In the genomic region with DNA sequence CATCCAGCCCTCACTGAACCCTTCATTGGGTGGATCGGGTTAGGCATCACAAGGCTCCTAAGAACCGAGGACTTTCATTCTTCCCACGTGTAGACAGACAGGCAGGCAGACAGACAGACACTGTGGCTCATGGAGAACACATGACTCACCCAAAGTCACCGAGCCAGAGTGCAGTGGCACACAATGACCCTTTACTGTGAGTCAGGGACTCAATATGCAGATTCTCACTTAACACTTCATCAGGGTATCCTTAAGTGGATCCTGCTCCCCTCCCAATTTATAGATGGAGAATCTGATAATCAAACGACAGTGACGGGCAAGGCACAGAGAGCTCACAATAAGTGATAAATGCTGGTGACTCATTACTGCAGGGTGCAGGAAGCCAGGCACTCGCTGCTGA, we compare ENCODE assay signal across 26 mouse cellular contexts. TPM values are rescaled to one million over a fixed set of nuclear protein-coding genes. Genes with fewer than 3 reads are reported as not detected.
A peak's percentile ranks its signal among the peaks of the same experiment; 100 is the strongest.
DNase-seq lines count a peak whose midpoint lies in the region; ATAC-seq and TF ChIP-seq lines count a peak whose summit lies in the region.
"Had no signal": no experiment of that assay in that cellular context is flagged by ENCODE, and none has a peak within 500 bp of the region (broad histone marks: within the 10 kb centered on the region; RNA-seq: fewer than 3 reads in every experiment).

No protein-coding gene starts in this region.

- TF ChIP-seq POLR2A in bone marrow macrophage, adult 2 months (IDR thresholded peaks at IDR 0.05; ENCODE audit: borderline replicate concordance, low read depth, low read length) = no peak

- H3K27me3 ChIP-seq in lung, postnatal 0 days (replicated peaks; ENCODE audit: insufficient read depth, low read length) = peaks cover 13% of the 10 kb centered on the region
- peaks cover 4% of the 10 kb centered on the region; the same call in 1 of the 2 replicates for H3K27me3 ChIP-seq in E14TG2a.4 (ENCODE audit: insufficient read depth, low read length)
- peaks cover 67% of the 10 kb centered on the region for H3K27me3 ChIP-seq in heart, embryonic 12.5 days (replicated peaks)

- no peaks in the 10 kb centered on the region; the same call in 1 of the 2 replicates for H3K4me1 ChIP-seq in lung, postnatal 0 days (ENCODE audit: insufficient read depth, low read depth, low read length)
- peaks cover 89% of the 10 kb centered on the region for H3K4me1 ChIP-seq in E14TG2a.4 (replicated peaks; ENCODE audit: low read depth, low read length)
- peaks cover 13% of the 10 kb centered on the region for H3K4me1 ChIP-seq in bone marrow macrophage, adult 2 months (ENCODE audit: control insufficient read depth, insufficient read depth, low read length)
- peaks cover 17% of the 10 kb centered on the region for H3K4me1 ChIP-seq in heart, embryonic 12.5 days (replicated peaks)

- WGBS in lung, postnatal 0 days = 35% methylated on average over 7 of the region's 7 CpGs
- 31% methylated on average over 7 of the region's 7 CpGs for WGBS in heart, embryonic 12.5 days

- no peaks in the 10 kb centered on the region for H3K36me3 ChIP-seq in lung, postnatal 0 days (ENCODE audit: insufficient read depth, low read length)
- peaks cover 52% of the 10 kb centered on the region for H3K36me3 ChIP-seq in E14TG2a.4 (ENCODE audit: insufficient read depth, low read length)
- H3K36me3 ChIP-seq in heart, embryonic 12.5 days = no peaks in the 10 kb centered on the region
- H3K36me3 ChIP-seq: hindbrain, embryonic 12.5 days; limb, embryonic 12.5 days; liver, embryonic 13.5 days; midbrain, embryonic 13.5 days; neural tube, embryonic 13.5 days had no signal

- no peak overlapping the region for H3K4me2 ChIP-seq in lung, postnatal 0 days (replicated peaks; ENCODE audit: low read depth, low read length)
- H3K4me2 ChIP-seq in heart, embryonic 12.5 days = no peak overlapping the region
- H3K4me2 ChIP-seq: hindbrain, embryonic 12.5 days; limb, embryonic 12.5 days; liver, embryonic 13.5 days; lung, embryonic 14.5 days; midbrain, embryonic 13.5 days; neural tube, embryonic 13.5 days had no signal

- no peak for TF ChIP-seq CTCF in lung, postnatal 0 days (IDR thresholded peaks at IDR 0.05)
- TF ChIP-seq CTCF in E14TG2a.4 (conservative IDR thresholded peaks at IDR 0.05; ENCODE audit: low read length) = no peak
- TF ChIP-seq CTCF in bone marrow macrophage, adult 2 months (IDR thresholded peaks at IDR 0.05; ENCODE audit: low read depth, low read length) = no peak

- no peak overlapping the region for H3K9ac ChIP-seq in lung, postnatal 0 days (replicated peaks; ENCODE audit: low read depth)
- H3K9ac ChIP-seq in heart, embryonic 12.5 days = no peak overlapping the region
- H3K9ac ChIP-seq: hindbrain, embryonic 12.5 days; limb, embryonic 12.5 days; liver, embryonic 13.5 days; lung, embryonic 14.5 days; midbrain, embryonic 13.5 days; neural tube, embryonic 13.5 days had no signal

- TF ChIP-seq EP300 in lung, postnatal 0 days (IDR thresholded peaks at IDR 0.05) = no peak

- DNase-seq in lung, postnatal 0 days (ENCODE audit: low spot score) = peak; percentile 33
- DNase-seq in lung, postnatal 36 days = no peak
- no peak for DNase-seq in left cerebral cortex, postnatal 25 days (ENCODE audit: low spot score in 2 of 2)
- DNase-seq: cerebellum, adult 8-10 months; gastrocnemius, postnatal 36 days; heart, postnatal 14 days; kidney, adult 9 months; kidney, postnatal 4 days; layer of hippocampus, adult 9-11 months; liver, embryonic 13.5 days; lung, embryonic 14.5 days; spleen, adult 18-20 months; thymus, postnatal 25 days had no signal

- no peaks in the 10 kb centered on the region for H3K9me3 ChIP-seq in lung, postnatal 0 days (ENCODE audit: low read length)
- no peaks in the 10 kb centered on the region for H3K9me3 ChIP-seq in E14TG2a.4 (ENCODE audit: low read length)
- H3K9me3 ChIP-seq in heart, embryonic 12.5 days (replicated peaks) = no peaks in the 10 kb centered on the region
- H3K9me3 ChIP-seq: limb, embryonic 12.5 days; liver, embryonic 13.5 days; midbrain, embryonic 13.5 days; neural tube, embryonic 13.5 days had no signal

- no peak overlapping the region for H3K4me3 ChIP-seq in lung, postnatal 0 days (ENCODE audit: low read depth, low read length)
- peak overlapping the region; percentile 86 for H3K4me3 ChIP-seq in E14TG2a.4 (replicated peaks; ENCODE audit: low read length)
- H3K4me3 ChIP-seq in bone marrow macrophage, adult 2 months (ENCODE audit: insufficient read depth, low read length) = peak overlapping the region; percentile 17
- no peak overlapping the region for H3K4me3 ChIP-seq in heart, embryonic 12.5 days
- H3K4me3 ChIP-seq: erythroblast, embryonic 14.5 days; hindbrain, embryonic 12.5 days; limb, embryonic 12.5 days; liver, embryonic 13.5 days; midbrain, embryonic 13.5 days; neural tube, embryonic 13.5 days had no signal

- intact Hi-C loops in left cerebral cortex, postnatal 25 days (cut with DNase I) = no loop called here

- H3K27ac ChIP-seq in lung, postnatal 0 days (ENCODE audit: low read length) = no peak overlapping the region
- no peak overlapping the region for H3K27ac ChIP-seq in bone marrow macrophage, adult 2 months (ENCODE audit: insufficient read depth, low read depth, low read length)
- H3K27ac ChIP-seq in heart, embryonic 12.5 days (ENCODE audit: poor library complexity, severe bottlenecking) = no peak overlapping the region
- H3K27ac ChIP-seq: hindbrain, embryonic 12.5 days; limb, embryonic 12.5 days; liver, embryonic 13.5 days; macrophage; midbrain, embryonic 13.5 days; neural tube, embryonic 13.5 days had no signal

- ATAC-seq in lung, postnatal 0 days = no peak
- no peak for ATAC-seq in heart, embryonic 12.5 days (ENCODE audit: insufficient number of reproducible peaks, low FRiP score)
- no peak for ATAC-seq in megakaryocyte-erythroid progenitor cell, adult 5-6 weeks (replicated peaks; ENCODE audit: low FRiP score, low TSS enrichment, poor library complexity, severe bottlenecking)
- ATAC-seq: CD4-positive, CD25-positive, alpha-beta regulatory T cell, adult 4 months; forebrain, embryonic 14.5 days; midbrain, embryonic 13.5 days had no signal

RNA-seq across cellular contexts. Expression of gene Gjb3, which starts 3.4 kb away (rescaled TPM):
- 2.9 and 3.3 TPM in 2 replicates for polyA plus RNA-seq in lung, postnatal 0 days (2015; fragmentation: Nextera tagmentation; extraction: Ambion mirVana)
- polyA plus RNA-seq in bone marrow macrophage, adult 2 months (2012; ENCODE audit: insufficient read depth, insufficient read length, missing spikeins) = not detected in 2 replicates
- 0.19 TPM in 1 of 2 replicates, not detected in the other for polyA plus RNA-seq in heart, embryonic 12.5 days (2016; fragmentation: Nextera tagmentation; extraction: Ambion mirVana)
- total RNA-seq in left cerebral cortex, postnatal 25 days (2021) = under 1 TPM in 1 of 2 experiments, not detected in 1; 0.27 TPM
- not detected in 2 replicates for total RNA-seq in megakaryocyte-erythroid progenitor cell, adult 5-6 weeks (2014; fragmentation: Nextera tagmentation)
- not detected in 2 replicates for total RNA-seq in megakaryocyte-erythroid progenitor cell, adult 5-6 weeks (2017)
- total RNA-seq: gastrocnemius, postnatal 36 days had no signal
- polyA plus RNA-seq: erythroblast, embryonic 14.5 days; forebrain, embryonic 14.5 days; macrophage; neural tube, embryonic 13.5 days had no signal

RNA-seq across cellular contexts. Expression of gene Gja4, which starts 13.4 kb away (rescaled TPM):
- polyA plus RNA-seq in lung, postnatal 0 days (2015; fragmentation: Nextera tagmentation; extraction: Ambion mirVana) = 56.9 and 58.3 TPM in 2 replicates
- polyA plus RNA-seq in bone marrow macrophage, adult 2 months (2012; ENCODE audit: insufficient read depth, insufficient read length, missing spikeins) = not detected in 2 replicates
- 33.1 and 37.7 TPM in 2 replicates for polyA plus RNA-seq in heart, embryonic 12.5 days (2016; fragmentation: Nextera tagmentation; extraction: Ambion mirVana)
- total RNA-seq in left cerebral cortex, postnatal 25 days (2021) = 1 to 10 TPM; 3.1 to 4.8 TPM
- not detected in 2 replicates for total RNA-seq in megakaryocyte-erythroid progenitor cell, adult 5-6 weeks (2014; fragmentation: Nextera tagmentation)
- not detected in 2 replicates for total RNA-seq in megakaryocyte-erythroid progenitor cell, adult 5-6 weeks (2017)
- polyA plus RNA-seq: CD4-positive, CD25-positive, alpha-beta regulatory T cell, adult 4 months; erythroblast, embryonic 14.5 days; macrophage had no signal

RNA-seq across cellular contexts. Expression of gene Gjb4, which starts 26.6 kb away (rescaled TPM):
- polyA plus RNA-seq in lung, postnatal 0 days (2015; fragmentation: Nextera tagmentation; extraction: Ambion mirVana) = 0.27 and 0.31 TPM in 2 replicates
- not detected in 2 replicates for polyA plus RNA-seq in bone marrow macrophage, adult 2 months (2012; ENCODE audit: insufficient read depth, insufficient read length, missing spikeins)
- polyA plus RNA-seq in heart, embryonic 12.5 days (2016; fragmentation: Nextera tagmentation; extraction: Ambion mirVana) = not detected in 2 replicates
- not detected for total RNA-seq in left cerebral cortex, postnatal 25 days (2021)
- not detected in 2 replicates for total RNA-seq in megakaryocyte-erythroid progenitor cell, adult 5-6 weeks (2014; fragmentation: Nextera tagmentation)
- not detected in 2 replicates for total RNA-seq in megakaryocyte-erythroid progenitor cell, adult 5-6 weeks (2017)
- total RNA-seq: gastrocnemius, postnatal 36 days; heart, postnatal 14 days had no signal
- polyA plus RNA-seq: CD4-positive, CD25-positive, alpha-beta regulatory T cell, adult 4 months; cortical plate, adult 2 months; erythroblast, embryonic 14.5 days; forebrain, embryonic 14.5 days; limb, embryonic 12.5 days; liver, embryonic 13.5 days; lung, embryonic 14.5 days; macrophage; neural tube, embryonic 13.5 days had no signal

RNA-seq across cellular contexts. Expression of gene Gjb5, which starts 30.7 kb away (rescaled TPM):
- 1.7 and 1.9 TPM in 2 replicates for polyA plus RNA-seq in lung, postnatal 0 days (2015; fragmentation: Nextera tagmentation; extraction: Ambion mirVana)
- polyA plus RNA-seq in bone marrow macrophage, adult 2 months (2012; ENCODE audit: insufficient read depth, insufficient read length, missing spikeins) = not detected in 2 replicates
- polyA plus RNA-seq in heart, embryonic 12.5 days (2016; fragmentation: Nextera tagmentation; extraction: Ambion mirVana) = 0.15 and 0.24 TPM in 2 replicates
- total RNA-seq in left cerebral cortex, postnatal 25 days (2021) = not detected
- not detected in 2 replicates for total RNA-seq in megakaryocyte-erythroid progenitor cell, adult 5-6 weeks (2014; fragmentation: Nextera tagmentation)
- total RNA-seq in megakaryocyte-erythroid progenitor cell, adult 5-6 weeks (2017) = not detected in 2 replicates
- polyA plus RNA-seq: CD4-positive, CD25-positive, alpha-beta regulatory T cell, adult 4 months; cortical plate, adult 2 months; erythroblast, embryonic 14.5 days; macrophage had no signal

Comparison
In these comparisons a context has a peak if more than half of its experiments do, and no peak if none do; other contexts are left out.
1. H3K4me3 ChIP-seq: peak in E14TG2a.4 (single experiment) and bone marrow macrophage, adult 2 months (single experiment); none in lung, postnatal 0 days (single experiment) and heart, embryonic 12.5 days (single experiment).
2. RNA of gene Gja4, which starts 13.4 kb away (polyA plus RNA-seq): 56.9 to 58.3 TPM in lung, postnatal 0 days and 33.1 to 37.7 TPM in heart, embryonic 12.5 days; not detected in bone marrow macrophage, adult 2 months; every median in the first group is over 10 times any median in the second.